Mouse (Mus musculus): ENCODE measurements at regions not wholly inside any gene's neighbourhood (a gene's known extent, or its start where the extent isn't known, plus 50 kb on each side); places are given as distances from the start of the nearest gene placed in this dataset.

- Histone ChIP-seq H3K4me3 (replicated peaks; ENCODE audit: low read length) (no peak overlapping the region), H3K27ac (no peak overlapping the region), H3K9ac (no peak overlapping the region), H3K4me2 (replicated peaks) (no peak overlapping the region), H3K36me3 (replicated peaks; ENCODE audit: control insufficient read depth, insufficient read depth) (no peaks in the 10 kb centered on the region), H3K4me1 (replicated peaks; ENCODE audit: control insufficient read depth, insufficient read depth, low read length) (0 out of 2 replicates have a peak, but pooled peaks cover 3% of the 10 kb centered on the region), H3K27me3 (ENCODE audit: control insufficient read depth, insufficient read depth, low read length) (no peaks in the 10 kb centered on the region), H3K9me3 (ENCODE audit: control insufficient read depth, low read length) (no peaks in the 10 kb centered on the region)
- no peak for DNase-seq (ENCODE audit: low spot score)
- 64% methylated on average over 4 of the region's 4 CpGs for WGBS
- ATAC-seq (ENCODE audit: low FRiP score) = no peak
These were observed 243.4 kb downstream of the Rplp1 start for GRCm38 (mm10) chr9:61670986-61671385.

- H3K9me3 ChIP-seq (ENCODE audit: control insufficient read depth, low read length) = no peaks in the 10 kb centered on the region
- H3K4me3 ChIP-seq (replicated peaks; ENCODE audit: low read length) = no peak overlapping the region
- H3K36me3 ChIP-seq (replicated peaks; ENCODE audit: control insufficient read depth, insufficient read depth) = no peaks in the 10 kb centered on the region
- H3K9ac ChIP-seq = no peak overlapping the region
- no peaks in the 10 kb centered on the region for H3K27me3 ChIP-seq (ENCODE audit: control insufficient read depth, insufficient read depth, low read length)
- H3K27ac ChIP-seq = no peak overlapping the region
- DNase-seq (ENCODE audit: low spot score) (no peak), ATAC-seq (ENCODE audit: low FRiP score) (no peak)
- WGBS = 51% methylated on average over 10 of the region's 10 CpGs
- H3K4me1 ChIP-seq (replicated peaks; ENCODE audit: control insufficient read depth, insufficient read depth, low read length) = 0 out of 2 replicates have a peak, but pooled peaks cover 3% of the 10 kb centered on the region
- no peak overlapping the region for H3K4me2 ChIP-seq (replicated peaks)
These were observed 244.4 kb downstream of the Rplp1 start for GRCm38 (mm10) chr9:61669729-61670520.

GRCm38 (mm10) chr9:61668723-61669122, 245.6 kb downstream of the Rplp1 start:
- H3K9me3 ChIP-seq (ENCODE audit: control insufficient read depth, low read length) = no peaks in the 10 kb centered on the region
- H3K27me3 ChIP-seq (ENCODE audit: control insufficient read depth, insufficient read depth, low read length) = no peaks in the 10 kb centered on the region
- WGBS = 84% methylated on average over 8 of the region's 8 CpGs
- no peak overlapping the region for H3K9ac ChIP-seq
- no peak overlapping the region for H3K4me3 ChIP-seq (replicated peaks; ENCODE audit: low read length)
- no peaks in the 10 kb centered on the region for H3K36me3 ChIP-seq (replicated peaks; ENCODE audit: control insufficient read depth, insufficient read depth)
- no peak overlapping the region for H3K27ac ChIP-seq
- 0 out of 2 replicates have a peak, but pooled peaks cover 3% of the 10 kb centered on the region for H3K4me1 ChIP-seq (replicated peaks; ENCODE audit: control insufficient read depth, insufficient read depth, low read length)
- no peak overlapping the region for H3K4me2 ChIP-seq (replicated peaks)
- ATAC-seq (ENCODE audit: low FRiP score) = no peak
- DNase-seq (ENCODE audit: low spot score) = no peak

GRCm38 (mm10) chr9:61668157-61668697, 246.1 kb downstream of the Rplp1 start:
- Histone ChIP-seq H3K27me3 (ENCODE audit: control insufficient read depth, insufficient read depth, low read length) (no peaks in the 10 kb centered on the region), H3K4me3 (replicated peaks; ENCODE audit: low read length) (no peak overlapping the region), H3K27ac (no peak overlapping the region), H3K4me2 (replicated peaks) (no peak overlapping the region), H3K9me3 (ENCODE audit: control insufficient read depth, low read length) (no peaks in the 10 kb centered on the region), H3K4me1 (replicated peaks; ENCODE audit: control insufficient read depth, insufficient read depth, low read length) (0 out of 2 replicates have a peak, but pooled peaks cover 3% of the 10 kb centered on the region), H3K9ac (no peak overlapping the region), H3K36me3 (replicated peaks; ENCODE audit: control insufficient read depth, insufficient read depth) (no peaks in the 10 kb centered on the region)
- ATAC-seq (ENCODE audit: low FRiP score) (no peak), DNase-seq (ENCODE audit: low spot score) (no peak)
- 81% methylated on average over 1 of the region's 1 CpGs for WGBS

GRCm38 (mm10) chr9:61667453-61668074, 246.8 kb downstream of the Rplp1 start:
- no peaks in the 10 kb centered on the region for H3K27me3 ChIP-seq (ENCODE audit: control insufficient read depth, insufficient read depth, low read length)
- DNase-seq (ENCODE audit: low spot score) (no peak), ATAC-seq (ENCODE audit: low FRiP score) (no peak)
- H3K9me3 ChIP-seq (ENCODE audit: control insufficient read depth, low read length) = no peaks in the 10 kb centered on the region
- 58% methylated on average over 4 of the region's 4 CpGs for WGBS
- H3K4me2 ChIP-seq (replicated peaks) = no peak overlapping the region
- H3K9ac ChIP-seq = no peak overlapping the region
- no peak overlapping the region for H3K4me3 ChIP-seq (replicated peaks; ENCODE audit: low read length)
- 0 out of 2 replicates have a peak, but pooled peaks cover 3% of the 10 kb centered on the region for H3K4me1 ChIP-seq (replicated peaks; ENCODE audit: control insufficient read depth, insufficient read depth, low read length)
- H3K36me3 ChIP-seq (replicated peaks; ENCODE audit: control insufficient read depth, insufficient read depth) = no peaks in the 10 kb centered on the region
- no peak overlapping the region for H3K27ac ChIP-seq

GRCm38 (mm10) chr9:61666761-61667332, 247.5 kb downstream of the Rplp1 start:
- WGBS = 93% methylated on average over 3 of the region's 3 CpGs
- no peaks in the 10 kb centered on the region for H3K27me3 ChIP-seq (ENCODE audit: control insufficient read depth, insufficient read depth, low read length)
- H3K9ac ChIP-seq = no peak overlapping the region
- H3K4me3 ChIP-seq (replicated peaks; ENCODE audit: low read length) = no peak overlapping the region
- no peak for DNase-seq (ENCODE audit: low spot score)
- H3K4me1 ChIP-seq (replicated peaks; ENCODE audit: control insufficient read depth, insufficient read depth, low read length) = 0 out of 2 replicates have a peak, but pooled peaks cover 3% of the 10 kb centered on the region
- H3K4me2 ChIP-seq (replicated peaks) = no peak overlapping the region
- no peak overlapping the region for H3K27ac ChIP-seq
- H3K36me3 ChIP-seq (replicated peaks; ENCODE audit: control insufficient read depth, insufficient read depth) = no peaks in the 10 kb centered on the region
- no peaks in the 10 kb centered on the region for H3K9me3 ChIP-seq (ENCODE audit: control insufficient read depth, low read length)
- ATAC-seq (ENCODE audit: low FRiP score) = no peak

- Histone ChIP-seq H3K27ac (no peak overlapping the region), H3K27me3 (ENCODE audit: control insufficient read depth, insufficient read depth, low read length) (no peaks in the 10 kb centered on the region), H3K4me1 (replicated peaks; ENCODE audit: control insufficient read depth, insufficient read depth, low read length) (0 out of 2 replicates have a peak, but pooled peaks cover 3% of the 10 kb centered on the region), H3K36me3 (replicated peaks; ENCODE audit: control insufficient read depth, insufficient read depth) (no peaks in the 10 kb centered on the region), H3K9ac (no peak overlapping the region), H3K4me3 (replicated peaks; ENCODE audit: low read length) (no peak overlapping the region), H3K4me2 (replicated peaks) (no peak overlapping the region), H3K9me3 (ENCODE audit: control insufficient read depth, low read length) (no peaks in the 10 kb centered on the region)
- DNase-seq (ENCODE audit: low spot score) (no peak), ATAC-seq (ENCODE audit: low FRiP score) (no peak)
- 85% methylated on average over 6 of the region's 6 CpGs for WGBS
These were observed 248.2 kb downstream of the Rplp1 start for GRCm38 (mm10) chr9:61666118-61666517.

GRCm38 (mm10) chr9:61665254-61665653, 249.1 kb downstream of the Rplp1 start:
- Histone ChIP-seq H3K27me3 (ENCODE audit: control insufficient read depth, insufficient read depth, low read length) (no peaks in the 10 kb centered on the region), H3K4me1 (replicated peaks; ENCODE audit: control insufficient read depth, insufficient read depth, low read length) (0 out of 2 replicates have a peak, but pooled peaks cover 3% of the 10 kb centered on the region), H3K36me3 (replicated peaks; ENCODE audit: control insufficient read depth, insufficient read depth) (no peaks in the 10 kb centered on the region), H3K4me2 (replicated peaks) (no peak overlapping the region), H3K4me3 (replicated peaks; ENCODE audit: low read length) (no peak overlapping the region), H3K9me3 (ENCODE audit: control insufficient read depth, low read length) (no peaks in the 10 kb centered on the region), H3K27ac (no peak overlapping the region), H3K9ac (no peak overlapping the region)
- 94% methylated on average over 5 of the region's 5 CpGs for WGBS
- ATAC-seq (ENCODE audit: low FRiP score) (no peak), DNase-seq (ENCODE audit: low spot score) (no peak)

- ATAC-seq (ENCODE audit: low FRiP score) (no peak), DNase-seq (ENCODE audit: low spot score) (no peak)
- no peak overlapping the region for H3K4me3 ChIP-seq (replicated peaks; ENCODE audit: low read length)
- H3K27ac ChIP-seq = no peak overlapping the region
- no peaks in the 10 kb centered on the region for H3K36me3 ChIP-seq (replicated peaks; ENCODE audit: control insufficient read depth, insufficient read depth)
- no peak overlapping the region for H3K4me2 ChIP-seq (replicated peaks)
- no peak overlapping the region for H3K9ac ChIP-seq
- no peaks in the 10 kb centered on the region for H3K27me3 ChIP-seq (ENCODE audit: control insufficient read depth, insufficient read depth, low read length)
- WGBS = 93% methylated on average over 10 of the region's 10 CpGs
- 0 out of 2 replicates have a peak, but pooled peaks cover 3% of the 10 kb centered on the region for H3K4me1 ChIP-seq (replicated peaks; ENCODE audit: control insufficient read depth, insufficient read depth, low read length)
- H3K9me3 ChIP-seq (ENCODE audit: control insufficient read depth, low read length) = no peaks in the 10 kb centered on the region
These were observed 250.2 kb downstream of the Rplp1 start for GRCm38 (mm10) chr9:61664000-61664622.

Measured in hindbrain, embryonic 14.5 days (tissue).